Mouse (Mus musculus) CD8-positive naive resting alpha-beta T cell, adult 2 months (primary cell): ENCODE data around the gene Vmn2r107.

Source experiments
- DNase-seq, 2 experiments: peaks; one replicate each; pipeline ENCODE4 v3.0.0; 2022; ENCODE audit warnings: low read depth in 2 of 2, low spot score in 2 of 2

The Vmn2r107 gene

DNA sequence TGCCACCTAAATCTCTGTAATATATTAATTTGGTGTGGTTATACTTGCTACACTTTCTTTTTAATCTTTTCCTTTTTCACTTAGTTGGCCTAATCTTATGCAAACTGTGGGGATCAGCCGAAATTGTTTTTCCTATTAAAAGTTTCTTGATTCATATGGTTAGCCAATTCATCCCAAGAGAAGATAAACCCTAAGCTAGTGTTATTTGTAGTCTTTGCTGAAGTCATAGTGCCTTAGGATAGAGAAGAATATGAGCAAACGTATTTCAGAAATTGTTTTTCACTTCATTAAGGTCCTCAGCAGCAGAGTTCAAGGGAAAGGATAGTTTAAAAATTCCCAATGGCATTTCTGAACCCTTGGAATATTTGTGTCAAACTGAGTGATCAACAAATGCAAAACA, at the start of gene Vmn2r107:
Vmn2r107 (plus strand) TSS at position 301 of the 400 bp plus-strand sequence.
- no peak for DNase-seq

DNA sequence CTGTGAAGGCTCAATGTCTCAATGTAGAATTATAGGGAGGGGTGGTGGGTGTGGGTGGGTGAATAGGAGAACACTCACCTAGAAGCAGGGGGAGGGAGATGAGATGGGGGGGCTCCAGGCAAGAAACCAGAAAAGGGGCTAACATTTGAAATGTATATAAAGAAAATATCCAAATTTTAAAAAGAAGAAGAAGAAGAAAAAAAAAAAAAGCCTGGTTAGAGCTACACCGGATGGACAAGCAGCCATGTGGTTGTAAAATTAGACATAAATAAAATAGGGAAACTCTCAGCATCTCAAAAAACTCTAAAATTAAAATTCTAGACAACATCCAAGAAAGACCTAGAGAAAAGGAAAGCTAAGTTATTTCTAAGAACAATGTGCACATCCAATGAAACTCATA, 39.3 kb upstream of the Vmn2r107 start:
- no peak for DNase-seq

DNA sequence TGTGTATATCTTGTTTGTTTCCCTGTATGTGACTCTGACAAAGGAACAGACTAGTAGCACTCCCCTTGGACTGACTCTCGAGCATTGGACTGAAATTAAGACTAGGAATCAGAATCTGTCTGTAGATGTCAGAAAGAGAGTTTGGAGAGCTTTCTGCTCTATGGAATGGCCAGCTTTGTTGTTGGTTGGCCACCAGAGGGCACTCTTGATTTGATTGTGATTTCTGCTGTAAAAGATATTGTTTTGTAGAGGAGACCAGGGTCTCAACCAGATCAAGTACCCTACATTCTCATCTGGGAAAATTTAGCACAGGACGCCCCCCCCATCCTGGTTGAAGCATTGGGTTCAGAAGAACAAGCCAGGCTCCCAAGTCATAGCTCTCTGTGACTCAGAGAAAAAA, 54.1 kb downstream of the Vmn2r107 start:
- no peak for DNase-seq

- no peak for DNase-seq
Observed at GRCm38 (mm10) chr17:20413846-20414245, 68.8 kb downstream of the Vmn2r107 start, which contains the start of gene Vmn1r224. Vmn1r224 (plus strand) TSS chr17:20414146.
